Mouse (Mus musculus) left cerebral cortex, postnatal 14 days (tissue): ENCODE measurements around the gene Lrfn5. TPM values are rescaled to one million over a fixed set of nuclear protein-coding genes. Genes with fewer than 3 reads are reported as not detected.
A peak's percentile ranks its signal among the peaks of the same experiment; 100 is the strongest.

Experiments
- DNase-seq, 2 experiments: peaks; one replicate each; pipeline ENCODE4 v3.0.0; 2021 to 2022; ENCODE audit warnings: low spot score in 2 of 2, mixed read lengths in 1 of 2
- intact Hi-C: fragments of 180-260 bp; cut with DNase I; formaldehyde crosslinking; loops from one replicate; pipeline ENCODE4 v1.15.1; 2025
- long read RNA-seq, 2 experiments: library from polyadenylated mRNA; stranded (forward); transcript quantifications; one replicate each; pipeline ENCODE4 v2.0.0; 2021
- total RNA-seq, 2 experiments: library from RNA; stranded (reverse); gene quantifications; 2 replicates each; pipeline ENCODE4 v1.2.3; 2021

Gene Lrfn5
- 100 to 1,000 TPM; 120 to 130 TPM for total RNA-seq
- long read RNA-seq, experiment 1, full-length matches to known transcripts = 22 of 31 reads
- long read RNA-seq, experiment 1, partial matches to known transcripts = 4 of 31 reads
- long read RNA-seq, experiment 1, other reads (novel, unspliced or antisense) = 5 of 31 reads
- long read RNA-seq, experiment 2, transcript Lrfn5-202 (6 exons, 3,615 nt) = major isoform, 17 of 28 reads
- long read RNA-seq, experiment 2, partial matches to known transcripts = 2 of 28 reads
- long read RNA-seq, experiment 2, other reads (novel, unspliced or antisense) = 8 of 28 reads

GRCm38 (mm10) chr12:61522829-61523370, at the start of gene Lrfn5:
Gene Lrfn5 (plus strand): TSS chr12:61523150.
- peak; percentile 73 for DNase-seq
- intact Hi-C loops = loop anchor here (10.0 kb wide), 1 partner anchor 1728 kb away; no protein-coding TSS in a partner anchor

GRCm38 (mm10) chr12:61521501-61522147, 1.3 kb upstream of the Lrfn5 start:
- intact Hi-C loops = loop anchor here (10.0 kb wide), 1 partner anchor 1727 kb away; no protein-coding TSS in a partner anchor

GRCm38 (mm10) chr12:61522148-61522828, 662 bp upstream of the Lrfn5 start:
- intact Hi-C loops = loop anchor here (10.0 kb wide), 1 partner anchor 1727 kb away; no protein-coding TSS in a partner anchor
- DNase-seq = peak; percentile 31

More at GRCm38 (mm10) chr12:61521501-61522147, 1.3 kb upstream of the Lrfn5 start:
- DNase-seq = peak; percentile 39 to 45

- intact Hi-C loops = loop anchor here (10.0 kb wide), 1 partner anchor 1729 kb away; no protein-coding TSS in a partner anchor
- DNase-seq = peak; percentile 31 to 32
These were observed 757 bp downstream of the Lrfn5 start for GRCm38 (mm10) chr12:61523631-61524182.

- intact Hi-C loops = loop anchor here (10.0 kb wide), 1 partner anchor 1729 kb away; no protein-coding TSS in a partner anchor
- DNase-seq = peak; percentile 55 to 60
These were observed 1.3 kb downstream of the Lrfn5 start for GRCm38 (mm10) chr12:61524183-61524651.

- intact Hi-C loops = loop anchor here (10.0 kb wide), 1 partner anchor 1731 kb away; no protein-coding TSS in a partner anchor
- DNase-seq = peak; percentile 85 to 89
These were observed 3.2 kb downstream of the Lrfn5 start for GRCm38 (mm10) chr12:61526199-61526598.

GRCm38 (mm10) chr12:61579949-61580348, 57.0 kb downstream of the Lrfn5 start:
- DNase-seq = no peak
- intact Hi-C loops = no loop called here

GRCm38 (mm10) chr12:61600305-61600704, 77.4 kb downstream of the Lrfn5 start:
- no peak for DNase-seq
- intact Hi-C loops = no loop called here

- intact Hi-C loops = no loop called here
- DNase-seq = no peak
These were observed 84.9 kb downstream of the Lrfn5 start for GRCm38 (mm10) chr12:61607871-61608270.

- DNase-seq = no peak
- intact Hi-C loops = no loop called here
These were observed 87.1 kb downstream of the Lrfn5 start for GRCm38 (mm10) chr12:61610081-61610480.

GRCm38 (mm10) chr12:61624532-61624931, 101.6 kb downstream of the Lrfn5 start:
- DNase-seq = no peak
- intact Hi-C loops = no loop called here

GRCm38 (mm10) chr12:61654380-61654779, 131.4 kb downstream of the Lrfn5 start:
- intact Hi-C loops = no loop called here
- no peak for DNase-seq

GRCm38 (mm10) chr12:61723158-61723557, 200.2 kb downstream of the Lrfn5 start:
- intact Hi-C loops = no loop called here
- DNase-seq = no peak

- intact Hi-C loops = no loop called here
- peak in 1 of 2 experiments; percentile 40 for DNase-seq
These were observed 284.2 kb downstream of the Lrfn5 start for GRCm38 (mm10) chr12:61807073-61807605.

- intact Hi-C loops = no loop called here
- DNase-seq = no peak
These were observed 300.7 kb downstream of the Lrfn5 start for GRCm38 (mm10) chr12:61823601-61824000.

- no peak for DNase-seq
- intact Hi-C loops = no loop called here
These were observed 303.4 kb downstream of the Lrfn5 start for GRCm38 (mm10) chr12:61826311-61826710.

- intact Hi-C loops = no loop called here
These were observed 319.8 kb downstream of the Lrfn5 start for GRCm38 (mm10) chr12:61842599-61843291.

GRCm38 (mm10) chr12:61854183-61854582, 331.2 kb downstream of the Lrfn5 start:
- DNase-seq = no peak
- intact Hi-C loops = no loop called here

More at GRCm38 (mm10) chr12:61842599-61843291, 319.8 kb downstream of the Lrfn5 start:
- no peak for DNase-seq
